Mouse (Mus musculus) intestine, postnatal 0 days (tissue): ENCODE data around the gene Adssl1. TPM values are rescaled to one million over a fixed set of nuclear protein-coding genes. Genes with fewer than 3 reads are reported as not detected.

Source experiments
- ATAC-seq: fragments of 200-750 bp; cut with Nextera tagmentation; 2 replicates; pipeline ENCODE4 v1.8.0; 2017; ENCODE audit warnings: mild to moderate bottlenecking, moderate TSS enrichment, moderate library complexity
- H3K27ac ChIP-seq: fragments of 300-500 bp; sonication (generic); 2 replicates; pipeline ENCODE4 v1.5.1; 2014; ENCODE audit warnings: mild to moderate bottlenecking, low read depth, low read length, moderate library complexity
- H3K27me3 ChIP-seq: fragments of 300-500 bp; sonication (generic); replicated peaks from 2 replicates; pipeline ENCODE4 v1.6.1; 2014; ENCODE audit warnings: low read length, mixed read lengths; ENCODE audit not compliant: control insufficient read depth, insufficient read depth
- H3K36me3 ChIP-seq: fragments of 300-500 bp; sonication (generic); 2 replicates; pipeline ENCODE4 v1.6.1; 2014; ENCODE audit warnings: mild to moderate bottlenecking, moderate library complexity; ENCODE audit not compliant: control insufficient read depth, insufficient read depth
- H3K4me1 ChIP-seq: fragments of 300-500 bp; sonication (generic); replicated peaks from 2 replicates; pipeline ENCODE4 v1.6.1; 2014; ENCODE audit warnings: antibody characterized with exemption, low read length, mixed read lengths; ENCODE audit not compliant: control insufficient read depth, insufficient read depth
- H3K4me2 ChIP-seq: fragments of 300-500 bp; sonication (generic); replicated peaks from 2 replicates; pipeline ENCODE4 v1.6.1; 2014; ENCODE audit warnings: low read depth, mild to moderate bottlenecking, moderate library complexity
- H3K4me3 ChIP-seq: fragments of 300-500 bp; sonication (generic); 2 replicates; pipeline ENCODE4 v1.5.1; 2014; ENCODE audit warnings: low read depth, low read length
- H3K9ac ChIP-seq: fragments of 300-500 bp; sonication (generic); 2 replicates; pipeline ENCODE4 v1.6.1; 2014; ENCODE audit warnings: mild to moderate bottlenecking, low read depth, low read length
- H3K9me3 ChIP-seq: fragments of 300-500 bp; sonication (generic); 2 replicates; pipeline ENCODE4 v1.6.1; 2016; ENCODE audit warnings: mixed run types; ENCODE audit not compliant: control insufficient read depth
- CTCF ChIP-seq: sonication (generic); IDR thresholded peaks from 2 replicates; pipeline ENCODE4 v1.5.1; 2016; ENCODE audit warnings: low read depth, mild to moderate bottlenecking, control low read depth, antibody characterized with exemption, moderate library complexity
- WGBS: fragments of 180-500 bp; shearing (Covaris S2); extraction: QIAGEN DNeasy Blood & Tissue Kit; methylation state at CpG from one replicate; pipeline ENCODE4 v1.1.7; 2014; 5-methylcytosine and 5-hydroxymethylcytosine counted together
- polyA plus RNA-seq: library from polyadenylated mRNA; unstranded; fragments of >200 nt; fragmentation: Nextera tagmentation; extraction: Ambion mirVana; gene quantifications from 2 replicates; pipeline ENCODE4 v1.2.1, GENCODE M21; 2015

Gene Adssl1
- polyA plus RNA-seq, 1 experiment from 2014 or later: 0.57 TPM

GRCm38 (mm10) chr12:112632084-112632777 is 12.4 kb downstream of the Adssl1 start:
- no peaks in the 10 kb centered on the region for H3K36me3 ChIP-seq
- H3K9me3 ChIP-seq: no peaks in the 10 kb centered on the region

GRCm38 (mm10) chr12:112632907-112633306 is 13.1 kb downstream of the Adssl1 start:
- Histone ChIP-seq H3K9me3 (no peaks in the 10 kb centered on the region), H3K4me3 (no peak overlapping the region), H3K9ac (no peak overlapping the region), H3K36me3 (no peaks in the 10 kb centered on the region), H3K27ac (no peak overlapping the region), H3K4me2 (no peak overlapping the region), H3K27me3 (no peaks in the 10 kb centered on the region), H3K4me1 (peaks cover 10% of the 10 kb centered on the region; the same call in 1 of the 2 replicates)
- no peak for TF ChIP-seq CTCF
- 79% methylated on average over 5 of the region's 5 CpGs for WGBS
- no peak for ATAC-seq

More at GRCm38 (mm10) chr12:112632084-112632777, 12.4 kb downstream of the Adssl1 start:
- Histone ChIP-seq H3K4me3 (no peak overlapping the region), H3K4me1 (peaks cover 10% of the 10 kb centered on the region; the same call in 1 of the 2 replicates), H3K9ac (no peak overlapping the region), H3K4me2 (no peak overlapping the region), H3K27ac (no peak overlapping the region), H3K27me3 (no peaks in the 10 kb centered on the region)
- ATAC-seq: no peak
- 56% methylated on average over 11 of the region's 11 CpGs for WGBS
- TF ChIP-seq CTCF: no peak

GRCm38 (mm10) chr12:112633686-112634085 is 13.8 kb downstream of the Adssl1 start:
- 53% methylated on average over 9 of the region's 9 CpGs for WGBS
- no peak overlapping the region for H3K4me3 ChIP-seq
- H3K27me3 ChIP-seq: no peaks in the 10 kb centered on the region
- no peak overlapping the region for H3K4me2 ChIP-seq
- peaks cover 10% of the 10 kb centered on the region; the same call in 1 of the 2 replicates for H3K4me1 ChIP-seq
- H3K9me3 ChIP-seq: no peaks in the 10 kb centered on the region
- TF ChIP-seq CTCF: peak; percentile 56
- H3K36me3 ChIP-seq: no peaks in the 10 kb centered on the region
- H3K27ac ChIP-seq: no peak overlapping the region
- no peak overlapping the region for H3K9ac ChIP-seq
- ATAC-seq: no peak

GRCm38 (mm10) chr12:112639526-112639925 is 19.7 kb downstream of the Adssl1 start:
- no peak overlapping the region for H3K4me3 ChIP-seq
- H3K4me2 ChIP-seq: no peak overlapping the region
- ATAC-seq: no peak
- TF ChIP-seq CTCF: no peak
- no peaks in the 10 kb centered on the region for H3K27me3 ChIP-seq
- 81% methylated on average over 10 of the region's 10 CpGs for WGBS
- H3K36me3 ChIP-seq: no peaks in the 10 kb centered on the region
- no peaks in the 10 kb centered on the region for H3K4me1 ChIP-seq
- no peaks in the 10 kb centered on the region for H3K9me3 ChIP-seq
- H3K9ac ChIP-seq: no peak overlapping the region
- no peak overlapping the region for H3K27ac ChIP-seq

GRCm38 (mm10) chr12:112643126-112643525 is 23.3 kb downstream of the Adssl1 start:
- no peak for TF ChIP-seq CTCF
- Histone ChIP-seq H3K9ac (no peak overlapping the region), H3K36me3 (0 out of 2 replicates have a peak, but pooled peaks cover 4% of the 10 kb centered on the region), H3K27me3 (no peaks in the 10 kb centered on the region), H3K27ac (no peak overlapping the region), H3K4me1 (no peaks in the 10 kb centered on the region), H3K4me2 (no peak overlapping the region), H3K4me3 (no peak overlapping the region), H3K9me3 (no peaks in the 10 kb centered on the region)
- 79% methylated on average over 6 of the region's 6 CpGs for WGBS
- no peak for ATAC-seq

- 0 out of 2 replicates have a peak, but pooled peaks have one; percentile 7 for TF ChIP-seq CTCF
- Histone ChIP-seq H3K36me3 (0 out of 2 replicates have a peak, but pooled peaks cover 15% of the 10 kb centered on the region), H3K27ac (peak within 1 kb of the TSS; percentile 73), H3K9ac (peak within 1 kb of the TSS; percentile 56), H3K4me3 (peak within 1 kb of the TSS; percentile 54), H3K4me2 (peak within 1 kb of the TSS; percentile 91), H3K4me1 (no peaks in the 10 kb centered on the region), H3K9me3 (no peaks in the 10 kb centered on the region), H3K27me3 (no peaks in the 10 kb centered on the region)
- WGBS: 1% methylated on average over 45 of the region's 46 CpGs
- peak; percentile 98 for ATAC-seq
Observed at GRCm38 (mm10) chr12:112644180-112644854, 24.5 kb downstream of the Adssl1 start, which contains the start of gene Siva1. Gene Siva1 (plus strand): TSS chr12:112644679.
